Mouse (Mus musculus) embryo, embryonic 10 days (tissue): Measurements from ENCODE around the gene Rpf2.

Experiments used
- DNase-seq: peaks from one replicate; pipeline ENCODE4 v3.0.0-alpha.2; 2015; ENCODE audit warnings: low spot score

Gene Rpf2

GRCm38 (mm10) chr10:40249625-40250024 lies 2.8 kb upstream of the Rpf2 start:
- DNase-seq, result no peak

- DNase-seq, result no peak
Observed at GRCm38 (mm10) chr10:40247166-40247716, 405 bp upstream of the Rpf2 start.

GRCm38 (mm10) chr10:40237826-40238225 lies 9.0 kb downstream of the Rpf2 start:
- DNase-seq, result no peak

- no peak for DNase-seq
Observed at GRCm38 (mm10) chr10:40233241-40233640, 13.6 kb downstream of the Rpf2 start.

- no peak for DNase-seq
Observed at GRCm38 (mm10) chr10:40232442-40232841, 14.4 kb downstream of the Rpf2 start.

GRCm38 (mm10) chr10:40229725-40230124 lies 17.1 kb downstream of the Rpf2 start:
- no peak for DNase-seq

- no peak for DNase-seq
Observed at GRCm38 (mm10) chr10:40227660-40228303, 19.1 kb downstream of the Rpf2 start.

- no peak for DNase-seq
Observed at GRCm38 (mm10) chr10:40218874-40219273, 28.0 kb downstream of the Rpf2 start.

GRCm38 (mm10) chr10:40212443-40213169 lies 34.2 kb downstream of the Rpf2 start:
- DNase-seq, result peak; percentile 90

- no peak for DNase-seq
Observed at GRCm38 (mm10) chr10:40195001-40195400, 51.8 kb downstream of the Rpf2 start.

- no peak for DNase-seq
Observed at GRCm38 (mm10) chr10:40192010-40192935, 54.6 kb downstream of the Rpf2 start.

GRCm38 (mm10) chr10:40191338-40191979 lies 55.4 kb downstream of the Rpf2 start:
- peak; percentile 20 for DNase-seq

GRCm38 (mm10) chr10:40190871-40191270 lies 56.0 kb downstream of the Rpf2 start:
- DNase-seq, result no peak

- DNase-seq, result no peak
Observed at GRCm38 (mm10) chr10:40189689-40190088, 57.1 kb downstream of the Rpf2 start.

GRCm38 (mm10) chr10:40188831-40189230 lies 58.0 kb downstream of the Rpf2 start:
- DNase-seq, result peak; percentile 53

- peak; percentile 71 for DNase-seq
Observed at GRCm38 (mm10) chr10:40185956-40186355, 60.9 kb downstream of the Rpf2 start.

GRCm38 (mm10) chr10:40180011-40180410 lies 66.8 kb downstream of the Rpf2 start:
- DNase-seq, result no peak

- peak; percentile 11 for DNase-seq
Observed at GRCm38 (mm10) chr10:40179142-40179541, 67.7 kb downstream of the Rpf2 start.

GRCm38 (mm10) chr10:40177323-40177962 lies 69.4 kb downstream of the Rpf2 start:
- no peak for DNase-seq
